Mouse (Mus musculus): ENCODE results near the gene Tmem267. TPM values are rescaled to one million over a fixed set of nuclear protein-coding genes. Genes with fewer than 3 reads are reported as not detected.
A peak's percentile ranks its signal among the peaks of the same experiment; 100 is the strongest.
"Not testable (repeated sequence)": the region's sequence is repeated elsewhere in the genome, so short reads cannot be mapped to it uniquely, and the experiment has no call there.

Gene Tmem267
- total RNA-seq (2014; fragmentation: Nextera tagmentation) (12.1 and 13.0 TPM in 2 replicates), total RNA-seq (2017) (4.5 and 6.8 TPM in 2 replicates)

DNA sequence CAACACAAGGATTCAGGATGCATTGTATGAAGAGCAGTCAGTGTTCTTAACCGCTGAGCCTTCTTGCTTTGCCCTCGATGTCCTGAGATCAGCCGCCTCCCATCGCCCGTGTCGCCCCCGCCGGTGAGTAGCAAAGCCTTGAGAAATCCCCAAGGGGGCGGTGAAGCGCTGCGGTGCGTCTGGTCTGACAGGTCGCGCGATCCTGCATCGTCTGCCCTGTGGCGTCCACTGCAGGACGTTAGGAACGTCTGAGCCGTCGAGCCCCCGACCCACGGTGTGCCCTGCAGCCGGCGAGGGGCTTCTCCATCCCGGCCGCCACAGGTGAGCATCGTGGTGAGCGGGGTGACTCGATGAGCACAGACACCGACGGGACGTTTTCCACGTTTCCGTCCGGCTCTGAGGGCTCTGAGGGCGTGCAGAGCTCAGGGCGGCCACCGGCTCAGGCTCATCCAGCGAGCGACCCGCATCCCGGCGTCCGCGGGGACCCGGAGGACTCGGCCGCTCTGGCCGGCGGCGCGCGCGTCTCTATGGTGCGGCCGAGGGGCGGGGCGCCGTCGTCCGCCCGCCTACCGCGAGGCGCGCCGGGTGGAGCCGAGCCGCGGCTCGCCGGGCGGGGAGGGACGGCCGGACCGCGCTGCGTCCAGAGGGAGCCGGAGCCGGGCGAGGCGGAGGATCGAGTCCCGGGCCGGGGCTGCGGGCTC is at the start of gene Tmem267, which contains the start of gene 3110070M22Rik:
TSS of gene Tmem267 (plus strand) at position 160 of the 701 bp plus-strand sequence.
TSS of gene 3110070M22Rik (minus strand) at position 504 of the 701 bp plus-strand sequence.
- no peak for ATAC-seq (replicated peaks; ENCODE audit: poor library complexity, severe bottlenecking)

- ATAC-seq (replicated peaks; ENCODE audit: poor library complexity, severe bottlenecking): no peak
Measured at GRCm38 (mm10) chr13:119442244-119442643, 45.6 kb upstream of the Tmem267 start.

- peak; percentile 79 for ATAC-seq (replicated peaks; ENCODE audit: poor library complexity, severe bottlenecking)
Measured at GRCm38 (mm10) chr13:119453563-119453962, 34.3 kb upstream of the Tmem267 start.

DNA sequence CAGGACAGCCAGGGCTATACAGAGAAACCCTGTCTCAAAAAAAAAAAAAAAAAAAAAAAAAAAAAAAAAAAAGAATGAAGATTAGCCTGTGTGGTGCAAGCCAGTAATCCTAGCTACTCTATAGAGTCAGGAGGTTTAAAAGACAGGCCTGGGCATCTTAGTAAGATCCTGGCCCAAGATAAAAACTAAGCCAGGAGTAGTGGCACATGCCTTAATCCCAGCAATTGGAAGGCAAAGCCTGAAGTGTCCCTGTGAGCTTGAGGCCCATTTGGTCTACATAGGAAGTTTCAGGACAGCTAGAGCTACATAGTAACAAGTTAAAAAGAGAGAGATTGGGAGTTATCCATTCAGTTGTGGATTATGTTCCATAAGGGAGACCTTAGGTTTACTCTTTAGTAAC is 32.8 kb upstream of the Tmem267 start:
- ATAC-seq (replicated peaks; ENCODE audit: poor library complexity, severe bottlenecking): no peak

GRCm38 (mm10) chr13:119456342-119456741 is 31.5 kb upstream of the Tmem267 start:
- no peak for ATAC-seq (replicated peaks; ENCODE audit: poor library complexity, severe bottlenecking)

DNA sequence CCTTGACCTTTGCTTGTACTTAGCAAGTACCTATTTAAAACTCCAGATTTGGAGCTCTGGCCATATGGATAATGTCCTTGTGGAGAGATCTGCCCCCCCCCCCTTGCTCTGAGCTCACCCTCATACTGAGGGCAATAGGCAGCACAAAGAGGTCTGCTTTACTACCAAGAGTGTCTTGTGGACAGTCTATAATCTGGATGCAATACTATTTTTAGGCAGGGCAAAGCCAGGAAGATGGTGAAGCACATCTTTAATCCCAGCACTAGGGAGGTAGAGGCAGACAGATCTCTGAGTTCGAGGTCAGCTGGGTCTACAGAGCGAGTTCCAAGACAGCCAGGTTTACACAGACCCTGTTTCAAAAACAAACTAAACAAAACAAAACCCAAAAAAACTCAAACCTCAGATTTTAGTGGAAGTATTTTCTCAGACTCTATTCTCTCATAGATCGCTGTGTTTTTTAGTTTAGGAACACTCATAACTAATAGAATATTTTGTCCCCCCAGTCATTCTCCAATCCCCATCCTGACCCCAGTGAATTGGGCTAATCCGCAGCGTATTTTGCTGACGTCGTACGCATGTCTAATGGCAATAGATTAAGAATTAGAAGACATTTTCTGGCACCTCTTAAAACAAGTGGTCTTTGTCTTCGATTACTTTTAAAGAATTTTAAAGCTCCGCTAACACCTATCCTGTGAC is 25.8 kb upstream of the Tmem267 start:
- peak; percentile 51; the same call in 1 of the 2 replicates for ATAC-seq (replicated peaks; ENCODE audit: poor library complexity, severe bottlenecking)

GRCm38 (mm10) chr13:119462596-119463560 is 25.0 kb upstream of the Tmem267 start, which contains the start of gene 4833420G17Rik:
Gene 4833420G17Rik, plus strand, starts transcription at chr13:119462768.
- ATAC-seq (replicated peaks; ENCODE audit: poor library complexity, severe bottlenecking): peak; percentile 97

DNA sequence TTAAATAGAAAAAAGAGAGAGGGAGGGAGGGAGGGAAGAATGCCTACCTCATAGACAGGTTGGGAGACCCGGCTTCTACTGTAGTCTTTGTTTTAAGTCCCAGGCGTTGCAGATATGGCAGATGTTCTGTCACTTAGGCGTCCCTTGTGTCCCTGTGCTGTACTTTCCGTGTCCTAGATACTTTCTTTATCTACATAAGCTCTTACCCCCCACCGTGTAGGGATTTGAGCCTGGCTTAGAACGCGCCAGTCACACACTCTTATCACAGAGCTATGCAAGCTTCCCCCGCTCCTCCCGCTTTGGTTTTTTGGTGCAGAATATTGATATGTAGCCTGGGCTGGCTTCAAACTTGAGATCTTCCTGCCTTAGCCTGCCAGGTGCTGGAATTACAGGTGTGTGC is 11.2 kb upstream of the Tmem267 start:
- ATAC-seq (replicated peaks; ENCODE audit: poor library complexity, severe bottlenecking): no peak

GRCm38 (mm10) chr13:119477789-119478188 is 10.1 kb upstream of the Tmem267 start:
- ATAC-seq (replicated peaks; ENCODE audit: poor library complexity, severe bottlenecking): no peak

GRCm38 (mm10) chr13:119487354-119487753 is 485 bp upstream of the Tmem267 start:
- ATAC-seq (replicated peaks; ENCODE audit: poor library complexity, severe bottlenecking): no peak

GRCm38 (mm10) chr13:119492083-119492482 is 4.2 kb downstream of the Tmem267 start:
- ATAC-seq (replicated peaks; ENCODE audit: poor library complexity, severe bottlenecking): not testable (repeated sequence)

DNA sequence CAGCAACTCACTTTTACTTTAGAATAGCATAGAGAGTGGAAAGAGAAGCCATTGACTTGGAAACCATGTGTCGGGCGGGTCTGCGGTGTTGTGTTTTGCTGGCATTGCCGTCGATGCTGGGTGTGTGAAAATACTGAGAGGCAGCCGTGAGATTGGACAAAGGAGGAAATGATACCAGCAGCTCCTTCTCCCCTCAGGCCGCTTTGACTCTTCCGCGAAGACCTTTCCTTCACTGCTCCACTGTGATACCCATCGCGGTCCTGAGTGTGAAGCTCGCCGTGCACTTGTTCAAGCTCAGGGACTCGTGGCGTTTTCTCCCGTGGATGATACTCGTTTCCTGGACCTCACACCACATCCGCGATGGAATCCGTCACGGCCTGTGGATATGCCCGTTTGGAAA is 7.1 kb downstream of the Tmem267 start:
- ATAC-seq (replicated peaks; ENCODE audit: poor library complexity, severe bottlenecking): peak; percentile 37; the same call in 1 of the 2 replicates

DNA sequence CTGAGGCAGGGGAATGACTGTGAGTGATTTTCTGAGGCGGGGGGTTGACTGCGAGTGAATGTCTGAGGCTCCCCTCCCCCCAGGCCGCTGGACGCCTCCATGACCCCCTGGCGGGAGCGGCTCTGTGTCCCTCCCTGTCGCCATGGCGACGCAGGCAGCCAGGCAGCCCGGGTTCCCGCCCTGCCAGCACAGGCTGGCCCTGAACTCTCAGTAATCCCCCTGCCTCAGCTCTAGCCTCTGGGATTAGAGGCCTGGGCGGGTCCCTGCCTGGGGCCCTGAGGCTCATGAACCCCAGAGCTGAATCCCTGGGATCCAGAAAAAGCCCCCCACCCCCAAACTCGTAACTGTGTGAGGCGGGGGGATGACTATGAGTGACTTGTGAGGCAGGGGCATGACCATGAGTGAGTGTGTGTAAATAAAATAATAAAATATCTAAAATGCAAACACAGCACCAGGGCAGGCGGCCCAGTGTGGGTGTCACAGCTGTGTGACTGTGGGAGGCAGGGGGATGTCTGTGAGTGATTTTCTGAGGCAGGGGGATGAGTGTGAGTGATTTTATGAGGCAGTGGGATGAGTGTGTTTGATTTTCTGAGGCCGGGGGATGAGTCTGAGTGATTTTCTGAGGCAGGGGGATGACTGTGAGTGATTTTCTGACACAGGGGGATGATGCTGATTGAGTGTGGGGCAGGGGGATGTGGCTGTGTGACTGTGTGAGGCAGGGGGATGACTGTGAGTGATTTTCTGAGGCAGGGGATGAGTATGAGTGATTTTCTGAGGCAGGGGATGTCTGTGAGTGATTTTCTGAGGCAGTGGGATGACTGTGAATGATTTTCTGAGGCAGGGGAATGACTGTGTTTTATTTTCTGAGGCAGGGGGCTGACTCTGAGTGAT is 108.7 kb downstream of the Tmem267 start:
- peak; percentile 44 for ATAC-seq (replicated peaks; ENCODE audit: poor library complexity, severe bottlenecking)

DNA sequence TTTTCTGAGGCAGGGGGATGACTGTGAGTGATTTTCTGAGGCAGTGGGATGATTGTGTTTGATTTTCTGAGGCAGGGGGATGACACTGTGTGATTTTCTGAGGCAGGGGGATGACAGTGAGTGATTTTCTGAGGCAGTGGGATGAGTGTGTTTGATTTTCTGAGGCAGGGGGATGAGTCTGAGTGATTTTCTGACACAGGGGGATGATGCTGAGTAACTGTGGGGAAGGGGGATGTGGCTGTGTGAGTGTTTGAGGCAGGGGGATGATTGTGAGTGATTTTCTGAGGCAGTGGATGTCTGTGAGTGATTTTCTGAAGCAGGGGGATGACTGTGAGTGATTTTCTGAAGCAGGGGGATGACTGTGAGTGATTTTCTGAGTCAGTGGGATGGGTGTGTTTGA is 110.6 kb downstream of the Tmem267 start:
- ATAC-seq (replicated peaks; ENCODE audit: poor library complexity, severe bottlenecking): not testable (repeated sequence)

- ATAC-seq (replicated peaks; ENCODE audit: poor library complexity, severe bottlenecking): 0 out of 2 replicates have a peak, but pooled peaks have one; percentile 9
Measured at GRCm38 (mm10) chr13:119599066-119599465, 111.2 kb downstream of the Tmem267 start.

DNA sequence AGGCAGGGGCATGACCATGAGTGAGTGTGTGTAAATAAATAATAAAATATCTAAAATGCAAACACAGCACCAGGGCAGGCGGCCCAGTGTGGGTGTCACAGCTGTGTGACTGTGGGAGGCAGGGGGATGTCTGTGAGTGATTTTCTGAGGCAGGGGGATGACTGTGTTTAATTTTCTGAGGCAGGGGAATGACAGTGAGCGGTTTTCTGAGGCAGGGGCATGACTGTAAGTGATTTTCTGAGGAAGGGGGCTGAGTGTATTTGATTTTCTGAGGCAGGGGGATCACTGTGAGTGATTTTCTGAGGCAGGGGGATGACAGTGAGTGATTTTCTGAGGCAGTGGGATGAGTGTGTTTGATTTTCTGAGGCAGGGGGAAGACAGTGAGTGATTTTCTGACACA is 111.7 kb downstream of the Tmem267 start:
- ATAC-seq (replicated peaks; ENCODE audit: poor library complexity, severe bottlenecking): not testable (repeated sequence)

DNA sequence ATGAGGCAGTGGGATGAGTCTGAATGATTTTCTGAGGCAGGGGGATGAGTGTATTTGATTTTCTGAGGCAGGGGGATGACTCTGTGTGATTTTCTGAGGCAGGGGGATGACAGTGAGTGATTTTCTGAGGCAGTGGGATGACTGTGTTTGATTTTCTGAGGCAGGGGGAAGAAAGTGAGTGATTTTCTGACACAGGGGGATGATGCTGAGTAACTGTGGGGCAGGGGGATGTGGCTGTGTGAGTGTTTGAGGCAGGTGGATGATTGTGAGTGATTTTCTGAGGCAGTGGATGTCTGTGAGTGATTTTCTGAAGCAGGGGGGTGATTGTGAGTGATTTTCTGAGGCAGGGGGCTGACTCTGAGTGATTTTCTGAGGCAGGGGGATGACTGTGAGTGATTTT is 112.3 kb downstream of the Tmem267 start:
- ATAC-seq (replicated peaks; ENCODE audit: poor library complexity, severe bottlenecking): peak; percentile 10; the same call in 1 of the 2 replicates

DNA sequence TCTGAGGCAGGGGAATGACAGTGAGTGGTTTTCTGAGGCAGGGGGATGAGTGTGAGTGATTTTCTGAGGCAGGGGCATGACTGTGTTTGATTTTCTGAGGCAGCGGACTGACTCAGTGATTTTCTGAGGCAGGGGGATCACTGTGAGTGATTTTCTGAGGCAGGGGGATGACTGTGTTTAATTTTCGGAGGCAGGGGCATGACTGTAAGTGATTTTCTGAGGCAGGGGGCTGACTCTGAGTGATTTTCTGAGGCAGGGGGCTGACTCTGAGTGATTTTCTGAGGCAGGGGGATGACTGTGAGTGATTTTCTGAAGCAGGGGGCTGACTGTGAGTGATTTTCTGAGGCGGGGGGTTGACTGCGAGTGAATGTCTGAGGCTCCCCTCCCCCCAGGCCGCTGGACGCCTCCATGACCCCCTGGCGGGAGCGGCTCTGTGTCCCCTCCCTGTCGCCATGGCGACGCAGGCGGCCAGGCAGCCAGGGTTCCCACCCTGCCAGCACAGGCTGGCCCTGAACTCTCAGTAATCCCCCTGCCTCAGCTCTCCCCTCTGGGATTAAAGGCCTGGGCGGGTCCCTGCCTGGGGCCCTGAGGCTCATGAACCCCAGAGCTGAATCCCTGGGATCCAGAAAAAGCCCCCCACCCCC is 115.0 kb downstream of the Tmem267 start:
- not testable (repeated sequence) for ATAC-seq (replicated peaks; ENCODE audit: poor library complexity, severe bottlenecking)

DNA sequence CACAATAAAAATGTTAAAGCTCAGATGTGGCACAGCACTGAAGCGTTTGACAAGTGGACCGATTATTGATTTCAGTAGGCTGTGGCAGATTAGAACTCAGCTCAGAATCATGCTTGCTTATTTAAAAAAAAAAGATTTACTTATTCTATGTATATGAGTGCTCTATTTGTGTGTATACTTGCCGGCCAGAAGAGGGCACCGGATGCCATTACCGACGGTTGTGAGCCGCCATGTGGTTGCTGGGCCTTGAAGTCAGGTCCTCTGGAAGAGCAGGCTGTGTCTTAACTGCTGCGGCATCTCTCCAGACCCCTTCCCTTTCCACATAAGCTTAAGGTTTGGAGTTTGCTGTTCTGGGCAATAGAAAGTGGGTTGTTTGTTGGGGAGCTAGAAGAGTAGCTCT is 116.1 kb downstream of the Tmem267 start:
- 0 out of 2 replicates have a peak, but pooled peaks have one; percentile 4 for ATAC-seq (replicated peaks; ENCODE audit: poor library complexity, severe bottlenecking)
